Mouse (Mus musculus) forebrain, postnatal 0 days (tissue): ENCODE measurements around the gene Ephb4. TPM values are rescaled to one million over a fixed set of nuclear protein-coding genes. Genes with fewer than 3 reads are reported as not detected.

Source experiments
- ATAC-seq: fragments of 200-750 bp; cut with Nextera tagmentation; 2 replicates; pipeline ENCODE4 v1.8.0; 2017; ENCODE audit warnings: mild to moderate bottlenecking, moderate library complexity
- DNase-seq: peaks from one replicate; pipeline ENCODE4 v3.0.0-alpha.2; 2015
- H3K27ac ChIP-seq: fragments of 300-500 bp; sonication (generic); 2 replicates; pipeline ENCODE4 v1.5.1; 2014; ENCODE audit warnings: low read depth, mild to moderate bottlenecking, antibody characterized with exemption, low read length, moderate library complexity, mixed read lengths
- H3K27me3 ChIP-seq: fragments of 300-500 bp; sonication (generic); 2 replicates; pipeline ENCODE4 v1.6.1; 2014; ENCODE audit warnings: mild to moderate bottlenecking, low read length, mixed read lengths; ENCODE audit not compliant: insufficient read depth
- H3K36me3 ChIP-seq: fragments of 300-500 bp; sonication (generic); 2 replicates; pipeline ENCODE4 v1.6.1; 2014; ENCODE audit warnings: mild to moderate bottlenecking, moderate library complexity; ENCODE audit not compliant: insufficient read depth
- H3K4me1 ChIP-seq: fragments of 300-500 bp; sonication (generic); 2 replicates; pipeline ENCODE4 v1.6.1; 2014; ENCODE audit warnings: antibody characterized with exemption; ENCODE audit not compliant: insufficient read depth
- H3K4me2 ChIP-seq: fragments of 300-500 bp; sonication (generic); 2 replicates; pipeline ENCODE4 v1.6.1; 2014; ENCODE audit warnings: low read depth, mild to moderate bottlenecking, moderate library complexity
- H3K4me3 ChIP-seq: fragments of 300-500 bp; sonication (generic); 2 replicates; pipeline ENCODE4 v1.5.1; 2014; ENCODE audit warnings: low read depth, low read length, mixed read lengths
- H3K9ac ChIP-seq: fragments of 300-500 bp; sonication (generic); 2 replicates; pipeline ENCODE4 v1.6.1; 2014; ENCODE audit warnings: mild to moderate bottlenecking
- H3K9me3 ChIP-seq: fragments of 300-500 bp; sonication (generic); 2 replicates; pipeline ENCODE4 v1.6.1; 2016; ENCODE audit warnings: low read length
- CTCF ChIP-seq: sonication (generic); IDR thresholded peaks from 2 replicates; pipeline ENCODE4 v1.5.1; 2016; ENCODE audit warnings: antibody characterized with exemption, control low read depth, low read depth
- WGBS: fragments of 180-500 bp; shearing (Covaris S2); extraction: QIAGEN DNeasy Blood & Tissue Kit; methylation state at CpG from one replicate; pipeline ENCODE4 v1.1.7; 2014; 5-methylcytosine and 5-hydroxymethylcytosine counted together
- polyA plus RNA-seq: library from polyadenylated mRNA; unstranded; fragments of >200 nt; fragmentation: Nextera tagmentation; extraction: Ambion mirVana; gene quantifications from 2 replicates; pipeline ENCODE4 v1.2.1, GENCODE M21; 2015
- total RNA-seq: library from RNA; depleted of rRNA; stranded (reverse); fragments of >200 nt; gene quantifications from 2 replicates; pipeline ENCODE4 v1.2.3, GENCODE M21; 2014

Gene Ephb4
- total and polyA plus RNA-seq, 2 experiments from 2014 or later, result 4.9 to 12.7 TPM

- no peak for TF ChIP-seq CTCF
- peak within 1 kb of the TSS; percentile 97 for H3K27ac ChIP-seq
- H3K9ac ChIP-seq, result peak within 1 kb of the TSS; percentile 94
- peaks cover 13% of the 10 kb centered on the region for H3K36me3 ChIP-seq
- no peaks in the 10 kb centered on the region for H3K27me3 ChIP-seq
- peak; percentile 93 for ATAC-seq
- 1% methylated on average over 61 of the region's 72 CpGs for WGBS
- peaks cover 20% of the 10 kb centered on the region for H3K4me1 ChIP-seq
- peak within 1 kb of the TSS; percentile 55 for H3K4me2 ChIP-seq
- H3K9me3 ChIP-seq, result no peaks in the 10 kb centered on the region
- DNase-seq, result peak; percentile 97
- H3K4me3 ChIP-seq, result peak within 1 kb of the TSS; percentile 77
These were observed 42.6 kb upstream of the Ephb4 start, which contains the start of gene Srrt for GRCm38 (mm10) chr5:137307071-137307912. TSS of gene Srrt (minus strand) at chr5:137307674.

GRCm38 (mm10) chr5:137308356-137308755 lies 41.6 kb upstream of the Ephb4 start:
- H3K9ac ChIP-seq, result peak overlapping the region; percentile 94; the same call in 1 of the 2 replicates
- H3K4me1 ChIP-seq, result peaks cover 20% of the 10 kb centered on the region
- peak overlapping the region; percentile 97 for H3K27ac ChIP-seq
- H3K36me3 ChIP-seq, result peaks cover 5% of the 10 kb centered on the region; the same call in 1 of the 2 replicates
- 94% methylated on average over 4 of the region's 4 CpGs for WGBS
- peak overlapping the region; percentile 55 for H3K4me2 ChIP-seq
- DNase-seq (no peak), ATAC-seq (no peak)
- no peaks in the 10 kb centered on the region for H3K27me3 ChIP-seq
- no peaks in the 10 kb centered on the region for H3K9me3 ChIP-seq
- TF ChIP-seq CTCF, result 0 out of 2 replicates have a peak, but pooled peaks have one; percentile 7
- H3K4me3 ChIP-seq, result peak overlapping the region; percentile 77

- no peak for TF ChIP-seq CTCF
- peak overlapping the region; percentile 30 for H3K4me3 ChIP-seq
- peak overlapping the region; percentile 60 for H3K4me2 ChIP-seq
- H3K36me3 ChIP-seq, result peaks cover 31% of the 10 kb centered on the region
- H3K9me3 ChIP-seq, result no peaks in the 10 kb centered on the region
- no peaks in the 10 kb centered on the region for H3K27me3 ChIP-seq
- ATAC-seq (peak; percentile 23; the same call in 1 of the 2 replicates), DNase-seq (no peak)
- H3K4me1 ChIP-seq, result peaks cover 10% of the 10 kb centered on the region; the same call in 1 of the 2 replicates
- H3K9ac ChIP-seq, result peak overlapping the region; percentile 55; the same call in 1 of the 2 replicates
- 4% methylated on average over 22 of the region's 22 CpGs for WGBS
- H3K27ac ChIP-seq, result peak overlapping the region; percentile 46; the same call in 1 of the 2 replicates
These were observed 36.3 kb upstream of the Ephb4 start for GRCm38 (mm10) chr5:137313466-137314192.

- 17% methylated on average over 30 of the region's 30 CpGs for WGBS
- Histone ChIP-seq H3K27me3 (no peaks in the 10 kb centered on the region), H3K9me3 (no peaks in the 10 kb centered on the region), H3K9ac (peak within 1 kb of the TSS; percentile 55), H3K36me3 (peaks cover 34% of the 10 kb centered on the region), H3K4me2 (peak within 1 kb of the TSS; percentile 60), H3K27ac (peak within 1 kb of the TSS; percentile 69; the same call in 1 of the 2 replicates), H3K4me1 (peaks cover 10% of the 10 kb centered on the region; the same call in 1 of the 2 replicates), H3K4me3 (peak within 1 kb of the TSS; percentile 30)
- TF ChIP-seq CTCF, result no peak
- ATAC-seq (peak; percentile 91), DNase-seq (peak; percentile 86)
These were observed 35.5 kb upstream of the Ephb4 start, which contains the start of gene Trip6 for GRCm38 (mm10) chr5:137314193-137315083. TSS of gene Trip6 (minus strand) at chr5:137314404.

GRCm38 (mm10) chr5:137315084-137315903 lies 34.6 kb upstream of the Ephb4 start:
- no peak overlapping the region for H3K4me2 ChIP-seq
- H3K27ac ChIP-seq, result no peak overlapping the region
- H3K4me1 ChIP-seq, result peaks cover 10% of the 10 kb centered on the region; the same call in 1 of the 2 replicates
- peaks cover 34% of the 10 kb centered on the region for H3K36me3 ChIP-seq
- no peak overlapping the region for H3K9ac ChIP-seq
- WGBS, result 45% methylated on average over 30 of the region's 30 CpGs
- H3K4me3 ChIP-seq, result no peak overlapping the region
- no peaks in the 10 kb centered on the region for H3K27me3 ChIP-seq
- DNase-seq (peak; percentile 10), ATAC-seq (no peak)
- peak; percentile 45; the same call in 1 of the 2 replicates for TF ChIP-seq CTCF
- H3K9me3 ChIP-seq, result no peaks in the 10 kb centered on the region
